Mouse (Mus musculus) layer of hippocampus, adult 8-10 months (tissue): ENCODE results near the gene Tbx5. TPM values are rescaled to one million over a fixed set of nuclear protein-coding genes. Genes with fewer than 3 reads are reported as not detected.

ENCODE experiments used
- DNase-seq, 2 experiments: peaks; one replicate each; pipeline ENCODE4 v3.0.0; 2022; ENCODE audit warnings: low spot score in 2 of 2
- total RNA-seq, 4 experiments: library from RNA; stranded (reverse); gene quantifications; 2 replicates each; pipeline ENCODE4 v1.2.4; 2022

The Tbx5 gene
- total RNA-seq, 4 experiments from 2014 or later = not detected

DNA sequence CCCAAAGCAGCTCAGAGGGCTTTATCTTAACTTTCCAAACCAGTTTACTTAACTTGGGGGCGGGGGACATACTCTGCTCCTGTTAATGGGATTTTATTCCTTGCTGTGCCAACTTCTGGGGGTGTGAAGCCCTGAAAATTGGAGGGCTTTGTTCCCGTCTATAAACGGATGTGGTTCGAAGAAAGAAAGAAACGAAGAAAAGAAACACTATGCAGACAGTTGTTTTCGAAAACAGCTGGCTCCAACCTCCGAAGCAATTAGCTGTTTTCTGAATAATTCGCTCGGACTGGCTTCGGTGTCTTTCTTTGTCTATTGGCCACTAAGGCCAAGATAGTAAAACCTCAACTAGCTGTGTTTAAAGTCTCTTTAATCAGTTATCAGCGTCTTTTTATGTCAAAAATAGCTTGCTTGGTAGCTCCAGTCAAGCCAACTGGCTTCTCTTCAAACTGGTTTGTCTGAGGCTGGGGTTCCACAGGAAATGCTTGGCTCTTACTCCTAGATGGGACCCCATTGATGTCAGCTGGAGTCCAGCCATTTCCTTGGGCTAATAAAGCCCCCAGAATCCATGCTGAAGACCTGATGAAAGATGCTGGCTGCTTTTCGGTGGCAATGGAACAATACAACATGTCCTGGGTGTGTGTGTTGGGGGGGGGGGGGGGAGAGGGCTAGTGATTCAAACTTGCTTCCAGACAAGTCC is 21.3 kb upstream of the Tbx5 start:
- DNase-seq = no peak

DNA sequence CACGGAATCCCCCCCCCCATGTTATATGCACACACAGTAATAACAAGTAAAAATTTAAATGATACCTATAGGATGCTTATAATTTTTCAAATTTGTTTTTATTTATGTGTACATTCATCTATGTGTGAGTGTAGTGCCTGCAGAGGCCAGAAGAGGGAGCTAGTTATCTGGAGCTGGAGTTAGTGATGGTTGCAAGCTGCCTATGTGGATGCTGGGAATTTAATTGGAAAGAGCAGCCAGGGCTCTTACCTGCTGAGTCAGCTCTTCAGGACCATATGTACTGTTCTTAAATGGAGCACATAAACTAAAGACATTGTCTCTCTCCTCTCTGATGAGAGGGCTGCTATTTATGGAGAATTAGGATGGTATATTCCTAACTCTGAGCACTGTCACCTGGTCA is 17.2 kb upstream of the Tbx5 start:
- DNase-seq = no peak

DNA sequence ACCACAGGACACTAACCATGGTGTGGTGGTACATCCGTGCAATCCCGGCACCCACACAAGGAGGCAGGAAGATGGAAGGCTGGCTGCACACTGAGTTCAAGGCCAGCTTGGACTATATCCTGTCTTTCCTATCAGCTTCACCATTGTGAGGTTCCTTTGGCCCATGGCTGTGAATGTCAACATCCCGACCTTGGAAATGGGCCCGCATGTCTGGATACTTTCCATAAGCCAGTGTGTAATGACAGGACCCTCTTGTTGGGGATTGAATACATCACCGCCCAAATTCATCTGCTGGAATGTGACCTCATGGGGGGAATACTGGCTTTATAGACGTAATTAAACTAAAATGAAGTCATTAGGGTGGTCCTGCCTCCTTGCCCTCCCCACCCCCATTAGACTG is 12.0 kb upstream of the Tbx5 start:
- DNase-seq = no peak

DNA sequence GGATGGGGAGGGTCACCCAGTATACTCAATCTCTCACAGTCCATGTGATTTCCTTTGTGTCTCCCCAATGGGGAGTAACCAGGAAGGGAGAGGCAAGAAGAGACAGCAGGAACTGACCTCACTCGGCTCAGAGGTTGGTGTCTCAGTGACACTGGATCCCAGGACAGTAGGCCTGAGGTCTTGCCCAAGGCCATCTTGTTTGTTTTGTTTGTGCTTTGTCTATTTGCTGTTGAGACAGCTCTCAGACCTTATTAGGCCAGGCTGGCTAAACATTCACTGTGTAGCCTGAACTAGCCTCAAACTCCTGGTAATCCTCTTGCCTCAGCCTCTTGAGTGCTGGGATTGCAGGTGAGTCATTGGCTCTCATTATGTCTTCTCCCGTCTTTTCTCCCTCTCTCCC is 11.0 kb upstream of the Tbx5 start:
- no peak for DNase-seq

DNA sequence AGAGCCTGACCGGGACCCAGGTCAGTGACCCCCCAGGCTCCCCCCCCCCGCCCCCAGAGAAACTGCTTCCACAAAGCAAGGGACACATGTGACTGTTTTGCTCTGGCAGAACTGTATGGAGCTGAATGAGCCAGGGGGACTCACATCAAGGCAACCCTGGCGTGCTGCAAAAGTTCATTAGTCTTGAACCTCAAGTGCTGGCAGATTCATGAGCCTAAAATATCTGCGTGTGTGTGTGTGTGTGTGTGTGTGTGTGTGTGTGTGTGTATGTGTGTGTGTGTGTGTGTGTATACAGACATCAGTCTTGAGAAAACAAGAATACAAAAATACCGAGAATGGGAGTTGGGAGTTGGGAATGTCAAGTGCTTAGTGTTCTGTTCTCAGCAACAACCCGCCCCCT is 5.1 kb upstream of the Tbx5 start:
- no peak for DNase-seq

DNA sequence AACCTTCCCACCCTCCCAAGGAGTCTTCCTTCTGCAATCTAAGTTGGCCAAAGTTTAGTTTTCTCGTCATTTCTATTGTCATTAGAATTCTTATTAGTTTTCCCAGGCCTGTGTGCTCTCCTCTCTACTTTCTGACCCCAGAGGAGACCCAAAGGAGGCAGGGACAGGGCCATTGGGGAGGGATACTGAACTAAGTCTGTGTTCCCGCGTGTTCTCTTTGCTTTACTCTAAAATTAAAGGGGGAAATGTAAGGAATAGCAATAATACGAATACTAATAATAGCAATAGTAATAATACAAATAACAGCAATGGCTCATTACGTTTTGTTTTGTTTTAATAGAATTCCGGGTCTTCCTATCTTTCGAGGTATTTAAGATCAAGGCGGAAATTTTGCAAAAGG is 1.9 kb upstream of the Tbx5 start:
- DNase-seq = no peak

DNA sequence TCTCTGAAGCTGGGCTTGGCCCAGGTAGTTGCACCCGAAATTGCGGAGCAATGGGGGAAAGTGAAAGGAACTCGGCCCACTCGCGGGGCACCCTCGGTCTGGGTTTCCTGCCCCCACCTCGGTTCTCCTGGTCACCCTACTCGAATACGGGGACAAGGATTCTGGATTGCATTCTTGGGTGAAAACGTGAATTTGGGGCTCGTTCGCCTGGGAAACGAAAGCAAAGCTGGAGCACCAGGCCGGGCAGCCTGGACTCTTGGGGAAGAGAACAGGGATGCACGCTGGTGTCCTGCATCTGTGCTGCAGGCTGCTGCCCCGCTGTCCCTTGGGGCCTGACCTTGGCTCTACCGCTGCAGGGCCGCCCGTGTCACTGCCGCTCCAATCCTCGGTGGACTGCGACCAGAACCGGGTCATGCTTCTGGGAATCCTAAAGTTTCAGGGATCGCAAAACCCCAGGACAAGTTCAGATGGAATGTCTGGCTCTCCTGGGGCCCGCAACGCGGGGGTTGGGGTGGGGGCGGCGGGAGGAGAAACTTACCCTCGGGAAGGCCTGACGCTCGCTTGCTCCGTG is 1.2 kb upstream of the Tbx5 start:
- no peak for DNase-seq

DNA sequence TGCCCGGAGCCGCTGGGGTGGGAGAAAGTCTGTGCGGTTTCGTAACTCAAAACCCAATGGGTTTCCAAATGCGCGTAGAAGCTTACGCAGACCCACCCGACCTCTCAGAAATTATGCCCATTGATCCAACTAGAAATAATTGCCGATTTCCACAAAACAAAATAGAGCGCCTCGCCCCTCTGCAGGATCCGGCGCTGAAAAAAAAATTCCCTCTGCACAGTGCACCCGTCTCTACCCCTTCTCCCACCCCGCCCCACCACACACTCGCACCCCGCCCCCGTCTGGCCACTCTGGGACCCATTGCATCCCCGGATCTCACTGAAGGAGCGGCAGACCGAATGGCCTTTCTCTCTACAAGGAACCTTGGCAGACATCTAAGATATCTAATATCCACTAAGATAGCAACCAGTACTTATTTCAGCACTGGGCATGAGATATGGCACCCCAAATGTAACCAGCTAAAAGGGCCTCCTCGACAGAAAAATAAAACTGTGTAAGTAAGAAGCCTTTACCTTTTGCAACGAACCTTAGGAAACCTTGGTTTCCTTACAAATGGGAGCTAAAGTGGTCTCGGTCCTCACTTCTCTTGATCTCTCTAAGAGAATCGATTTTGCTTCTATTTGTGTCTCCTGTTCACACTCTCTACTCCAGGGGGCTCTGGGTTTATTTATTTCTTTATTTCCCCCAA is 533 bp upstream of the Tbx5 start:
- DNase-seq = no peak

DNA sequence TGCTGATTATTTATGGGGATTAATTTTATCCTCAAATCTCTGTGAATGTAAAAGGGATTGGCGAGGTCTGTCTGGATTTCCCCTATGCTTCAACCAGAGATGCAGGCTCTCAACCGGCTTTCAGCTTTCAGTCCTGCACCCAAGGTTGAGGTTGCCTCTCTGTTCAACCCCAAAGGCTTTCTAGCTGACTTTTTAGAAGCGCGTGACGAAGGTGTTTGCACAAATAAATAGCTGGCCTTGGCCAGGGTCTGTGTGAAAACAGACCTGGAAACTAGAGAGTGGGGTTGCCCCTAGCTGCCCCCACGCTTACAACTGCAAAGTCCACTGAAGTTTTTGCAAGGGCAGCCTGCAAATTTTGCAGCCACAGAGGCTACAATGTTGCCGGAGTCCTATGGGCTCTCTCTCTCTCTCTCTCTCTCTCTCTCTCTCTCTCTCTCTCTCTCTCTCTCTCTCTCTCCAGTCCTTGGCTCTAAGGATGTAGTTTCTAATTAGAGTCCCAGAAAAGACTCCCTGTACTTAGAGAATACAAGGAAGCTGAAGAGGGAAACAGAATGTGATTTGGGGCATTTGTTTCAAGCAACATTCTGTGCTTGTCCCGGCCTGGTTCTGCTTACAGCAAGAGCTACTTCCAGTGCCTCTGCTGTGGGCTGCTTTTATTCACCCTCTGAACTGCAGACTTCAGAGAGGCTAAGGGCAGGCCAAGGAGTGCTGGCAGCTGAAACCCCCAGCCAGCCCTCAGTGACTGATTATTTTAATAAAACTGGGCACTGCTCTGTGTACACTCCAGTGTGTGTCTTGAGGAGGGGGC is 959 bp downstream of the Tbx5 start:
- DNase-seq = no peak

DNA sequence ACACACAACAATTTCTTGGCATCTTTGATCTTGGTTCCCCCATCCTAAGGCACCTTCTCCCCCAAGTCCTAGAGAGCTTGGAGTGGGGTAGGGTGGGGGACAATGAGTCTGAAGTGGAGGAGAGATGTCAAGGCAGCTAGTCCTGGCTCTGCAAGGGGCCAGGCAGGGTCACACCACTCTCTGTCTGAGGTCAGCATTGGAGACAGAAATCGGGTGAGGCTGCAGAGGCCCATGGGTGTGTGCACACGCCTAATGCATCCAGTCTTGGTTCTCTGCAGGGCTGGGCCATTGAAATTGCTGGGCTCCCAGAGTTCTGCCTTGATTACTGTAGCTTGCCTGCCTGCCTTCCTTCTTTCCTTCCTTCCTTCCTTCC is 1.5 kb downstream of the Tbx5 start:
- DNase-seq = no peak

DNA sequence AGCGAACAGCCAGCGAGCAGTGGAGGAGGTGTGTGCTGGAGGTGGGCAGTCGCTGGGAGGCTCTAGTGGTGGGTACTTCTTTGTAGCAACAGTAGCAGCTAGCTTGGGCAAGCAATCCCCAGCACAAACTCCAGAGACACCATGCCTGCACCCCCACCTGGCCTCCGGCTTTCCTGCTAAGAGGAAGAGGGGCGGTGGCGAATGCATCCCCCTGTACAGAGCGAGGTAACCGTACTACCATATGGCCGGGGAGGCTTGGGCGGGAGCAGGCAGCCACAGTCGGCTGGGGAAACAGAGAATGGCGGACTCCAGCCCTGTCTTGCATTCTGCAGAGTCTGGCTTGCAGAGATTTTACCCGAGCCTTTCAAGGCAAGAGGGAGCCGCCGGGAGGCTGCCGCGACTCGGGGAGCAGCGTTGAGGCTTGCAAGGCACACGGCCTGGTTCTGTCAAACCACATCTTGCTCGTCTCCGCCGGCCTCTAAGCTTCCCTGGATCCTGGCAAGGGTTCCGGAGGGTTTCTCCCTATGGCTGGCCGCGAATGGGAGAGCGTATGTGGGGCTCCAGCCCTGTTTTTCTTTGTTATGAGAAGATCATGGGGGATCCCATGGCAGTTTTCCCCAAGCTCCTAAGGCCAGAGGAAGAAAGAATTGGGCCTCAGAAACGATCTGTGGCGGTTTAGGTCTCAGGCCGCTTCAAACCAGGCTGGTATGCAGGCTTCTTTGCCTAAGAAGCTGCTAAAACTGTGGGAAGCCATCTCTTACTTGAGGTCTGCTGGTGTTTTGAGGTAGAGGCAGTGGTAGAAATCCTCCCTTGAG is 2.8 kb downstream of the Tbx5 start:
- no peak for DNase-seq

DNA sequence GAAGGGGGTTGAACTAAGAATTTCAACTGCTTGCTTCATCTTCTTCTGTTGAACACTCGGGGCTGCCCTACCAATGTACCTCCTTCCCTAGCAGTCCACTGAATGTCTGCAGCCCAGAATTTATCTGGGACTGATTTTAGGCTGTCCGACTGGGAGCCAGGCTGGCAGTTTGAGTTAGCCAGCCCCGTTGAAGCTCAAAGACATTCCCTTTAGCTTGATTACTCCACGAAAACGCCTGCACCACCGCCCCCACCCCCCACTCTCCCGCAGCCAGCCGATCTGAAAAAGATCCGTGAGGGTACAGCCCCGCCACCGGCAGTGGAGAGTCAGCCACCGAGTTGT is 3.4 kb downstream of the Tbx5 start:
- no peak for DNase-seq

DNA sequence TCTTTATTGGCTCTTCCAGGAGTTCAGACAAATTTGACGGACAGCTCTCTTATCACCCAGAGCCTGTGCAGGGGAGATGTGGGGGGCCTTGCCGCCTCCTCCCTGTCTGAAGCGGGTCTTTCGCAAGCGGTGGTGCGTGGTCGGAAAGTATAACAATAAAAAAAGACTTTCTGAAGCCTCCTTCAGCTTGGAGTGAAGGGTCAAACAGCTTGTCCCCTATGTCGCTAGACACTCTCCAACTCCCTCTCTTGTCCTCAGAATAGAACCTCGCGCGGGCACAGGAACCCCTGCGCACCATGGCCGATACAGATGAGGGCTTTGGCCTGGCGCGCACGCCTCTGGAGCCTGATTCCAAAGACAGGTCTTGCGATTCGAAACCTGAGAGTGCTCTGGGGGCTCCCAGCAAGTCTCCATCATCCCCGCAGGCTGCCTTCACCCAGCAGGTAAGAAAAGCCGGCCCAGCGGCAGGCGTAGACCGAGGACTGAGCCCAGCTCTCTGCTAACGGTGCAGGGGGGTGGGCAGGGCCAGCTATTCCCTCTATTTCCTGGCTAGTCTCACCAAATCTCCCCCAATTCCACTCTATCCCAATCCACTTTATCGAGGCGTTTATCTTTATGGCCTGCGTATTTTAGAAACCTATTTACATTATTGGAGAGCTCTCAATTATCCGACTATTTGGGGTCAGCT is 4.3 kb downstream of the Tbx5 start:
- no peak for DNase-seq

DNA sequence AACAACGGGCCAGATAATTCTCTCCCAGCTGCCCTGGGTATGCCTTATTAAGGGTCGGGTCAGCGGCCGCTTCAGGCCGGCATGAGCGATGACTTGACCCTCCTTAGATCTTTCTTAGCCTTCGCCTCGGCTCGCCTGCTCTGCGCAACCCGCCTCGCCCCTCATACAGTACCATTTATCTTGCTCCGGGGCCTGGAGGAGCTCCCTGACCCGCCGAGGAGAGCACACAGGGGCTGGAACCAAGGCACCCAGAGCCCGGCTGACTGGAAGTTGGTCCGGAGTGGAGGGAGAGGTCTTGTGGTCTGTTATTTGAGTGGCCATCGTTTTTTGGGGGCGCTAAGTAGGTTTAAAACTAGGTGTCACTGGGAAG is 4.8 kb downstream of the Tbx5 start:
- DNase-seq = no peak

DNA sequence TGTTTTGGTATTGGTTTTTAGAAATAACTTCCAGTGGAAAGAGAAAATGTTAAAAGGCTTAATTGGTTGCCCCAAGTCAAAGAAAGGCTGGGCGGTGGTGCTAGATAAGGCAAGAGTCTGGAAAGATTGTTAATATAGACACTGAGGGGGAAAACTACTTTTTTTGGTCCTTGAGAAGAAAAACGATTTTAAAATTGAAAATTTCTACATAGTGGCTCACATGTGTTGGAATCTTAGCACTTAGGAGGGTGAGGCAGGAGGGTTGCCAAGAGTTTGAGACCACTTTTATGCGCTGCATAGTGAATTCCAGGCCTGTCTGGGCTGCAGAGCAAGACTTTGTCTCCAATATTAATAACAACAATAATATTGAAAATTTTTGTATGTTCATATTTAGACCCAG is 5.4 kb downstream of the Tbx5 start:
- DNase-seq = no peak

DNA sequence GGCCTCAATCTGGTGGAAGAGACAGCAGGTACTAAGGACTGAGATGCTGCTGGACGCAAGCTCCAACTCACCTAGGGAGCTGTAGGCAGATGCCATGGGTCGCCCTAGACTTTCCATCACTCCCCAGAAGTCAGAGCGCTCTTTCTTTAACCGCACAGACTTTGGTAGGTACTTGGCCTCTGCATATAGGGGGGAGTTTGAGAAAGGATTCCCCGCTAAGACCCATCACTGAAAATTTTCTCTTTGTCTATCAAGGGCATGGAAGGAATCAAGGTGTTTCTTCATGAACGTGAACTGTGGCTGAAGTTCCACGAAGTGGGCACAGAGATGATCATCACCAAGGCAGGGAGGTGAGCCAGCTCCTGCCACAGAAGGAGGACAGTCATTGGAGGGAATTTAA is 6.0 kb downstream of the Tbx5 start:
- no peak for DNase-seq

DNA sequence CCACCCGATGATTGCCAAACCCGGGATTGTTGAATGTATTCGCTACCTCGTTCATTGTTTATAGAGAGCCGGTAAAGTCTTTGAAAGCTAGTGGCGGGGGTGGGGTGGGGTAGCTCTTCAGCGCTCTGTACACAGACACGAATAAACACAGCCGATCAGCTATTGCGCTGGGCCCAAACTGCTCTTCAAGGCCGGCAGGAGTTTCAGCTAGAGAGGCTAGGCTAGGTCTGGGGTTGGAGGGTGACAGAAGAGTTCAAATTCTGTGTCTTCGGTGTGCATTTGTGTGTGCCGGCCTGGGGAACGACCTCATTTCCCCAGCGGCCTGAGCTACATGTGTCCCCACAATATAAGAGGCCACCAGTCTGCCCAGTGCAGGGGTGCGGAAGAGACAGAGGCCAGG is 6.7 kb downstream of the Tbx5 start:
- DNase-seq = no peak

DNA sequence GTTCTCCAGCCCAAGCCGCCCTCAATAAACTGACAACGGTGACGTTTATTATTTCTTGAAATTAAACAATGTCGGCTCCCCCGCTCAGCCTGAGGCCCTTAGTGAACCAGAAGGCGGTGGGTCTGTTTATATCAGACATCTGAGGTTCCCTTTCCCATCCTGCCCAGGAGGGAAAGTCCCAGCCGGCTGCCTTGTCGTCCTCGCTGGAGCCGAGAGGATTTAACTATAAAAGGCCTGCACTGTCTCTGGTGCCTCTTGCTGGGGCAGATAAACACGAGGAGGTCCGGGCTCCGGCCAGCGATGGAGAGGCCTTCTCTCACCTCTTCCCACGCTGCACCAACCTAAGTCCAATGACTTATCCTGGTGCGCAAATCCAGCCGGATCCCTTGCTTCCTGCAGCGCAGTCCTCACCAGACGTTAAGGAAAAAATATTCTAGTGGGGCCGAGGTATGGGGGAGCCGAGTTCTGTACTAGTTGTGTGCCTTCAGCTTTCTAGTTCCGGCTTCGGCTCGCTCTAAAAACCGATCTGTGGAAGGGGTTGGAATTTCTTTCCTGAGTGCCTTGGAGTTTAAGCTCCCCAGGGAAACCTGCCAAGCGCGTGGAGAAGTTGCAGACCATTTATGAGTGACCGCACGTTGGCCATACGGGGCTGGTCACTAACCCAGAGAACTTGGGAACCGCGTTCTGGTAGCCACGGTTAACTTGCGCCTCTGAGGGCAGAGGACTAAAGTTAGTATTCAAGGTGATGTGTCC is 7.3 kb downstream of the Tbx5 start:
- DNase-seq = no peak

DNA sequence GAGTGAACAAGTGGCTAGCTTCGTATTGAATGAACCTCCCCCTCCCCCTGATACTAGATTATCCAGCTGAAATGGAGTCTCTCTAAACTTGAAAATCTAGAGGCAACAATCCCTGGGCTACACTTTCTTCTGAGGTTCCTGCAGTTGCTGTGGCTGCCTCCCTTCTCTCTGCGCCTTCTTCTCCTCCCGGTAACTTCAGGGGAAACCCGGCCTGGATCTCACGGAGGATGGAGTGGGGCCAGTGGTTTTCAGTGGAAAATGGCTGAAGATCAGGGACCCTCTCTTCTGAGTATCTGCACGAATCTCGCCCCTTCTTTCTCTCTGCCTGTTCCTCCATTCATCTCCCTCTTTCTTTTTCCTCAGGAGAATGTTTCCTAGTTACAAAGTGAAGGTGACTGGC is 7.9 kb downstream of the Tbx5 start:
- no peak for DNase-seq
